Mouse (Mus musculus): Measurements from ENCODE around the gene Mtmr4. TPM values are rescaled to one million over a fixed set of nuclear protein-coding genes. Genes with fewer than 3 reads are reported as not detected.

The Mtmr4 gene
- polyA plus RNA-seq, 1 experiment, result 47.7 TPM

DNA sequence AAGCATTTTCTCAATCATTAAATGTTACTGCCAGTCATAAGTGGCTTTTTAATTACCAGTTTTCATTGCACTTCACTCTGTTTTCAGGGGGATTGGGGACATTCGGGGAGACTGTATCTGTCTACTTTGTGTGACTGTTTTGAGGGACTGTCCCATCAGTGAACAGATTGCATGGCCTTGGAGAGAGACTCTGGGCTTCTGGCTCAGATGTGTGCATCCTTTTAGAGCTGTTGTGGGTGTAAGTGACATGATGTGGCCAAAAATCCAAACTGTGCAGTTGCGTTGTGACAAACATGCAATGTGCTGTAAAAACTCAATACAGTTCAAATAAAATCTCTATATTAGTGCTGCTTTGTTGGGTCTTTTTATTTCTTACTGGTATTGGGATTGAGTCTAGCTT, 24.0 kb downstream of the Mtmr4 start:
- TF ChIP-seq EP300 (IDR thresholded peaks at IDR 0.05; ENCODE audit: insufficient read depth, low read depth, low read length) (no peak), POLR2A (IDR thresholded peaks at IDR 0.05; ENCODE audit: insufficient read depth, low read length) (no peak)
- Histone ChIP-seq H3K36me3 (ENCODE audit: control insufficient read depth, insufficient read depth, low read length, poor library complexity, severe bottlenecking) (peaks cover 36% of the 10 kb centered on the region), H3K27ac (ENCODE audit: insufficient read depth, low read length) (no peak overlapping the region), H3K27me3 (ENCODE audit: control insufficient read depth, insufficient read depth, low read length, poor library complexity, severe bottlenecking) (no peaks in the 10 kb centered on the region), H3K9ac (ENCODE audit: low read depth, poor library complexity, severe bottlenecking) (no peak overlapping the region), H3K9me3 (replicated peaks; ENCODE audit: control insufficient read depth, insufficient read depth, low read length, poor library complexity, severe bottlenecking) (no peaks in the 10 kb centered on the region), H3K4me3 (ENCODE audit: low read depth, low read length) (no peak overlapping the region), H3K4me1 (ENCODE audit: control insufficient read depth, insufficient read depth, low read length) (no peaks in the 10 kb centered on the region)

- no peaks in the 10 kb centered on the region for H3K4me1 ChIP-seq (ENCODE audit: control insufficient read depth, insufficient read depth, low read length)
- no peaks in the 10 kb centered on the region for H3K27me3 ChIP-seq (ENCODE audit: control insufficient read depth, insufficient read depth, low read length, poor library complexity, severe bottlenecking)
- peak within 1 kb of the TSS; percentile 54 for H3K9ac ChIP-seq (ENCODE audit: low read depth, poor library complexity, severe bottlenecking)
- no peak for TF ChIP-seq POLR2A (IDR thresholded peaks at IDR 0.05; ENCODE audit: insufficient read depth, low read length)
- TF ChIP-seq CTCF (IDR thresholded peaks at IDR 0.05; ENCODE audit: low read depth, low read length), result no peak
- TF ChIP-seq EP300 (IDR thresholded peaks at IDR 0.05; ENCODE audit: insufficient read depth, low read depth, low read length), result no peak
- H3K9me3 ChIP-seq (replicated peaks; ENCODE audit: control insufficient read depth, insufficient read depth, low read length, poor library complexity, severe bottlenecking), result no peaks in the 10 kb centered on the region
- H3K36me3 ChIP-seq (ENCODE audit: control insufficient read depth, insufficient read depth, low read length, poor library complexity, severe bottlenecking), result peaks cover 27% of the 10 kb centered on the region
- H3K4me3 ChIP-seq (ENCODE audit: low read depth, low read length), result peak within 1 kb of the TSS; percentile 49
- no peak within 1 kb of the TSS for H3K27ac ChIP-seq (ENCODE audit: insufficient read depth, low read length)
Observed at GRCm38 (mm10) chr11:87616790-87617474, 25.0 kb downstream of the Mtmr4 start, which contains the start of gene Hsf5. TSS of gene Hsf5 (plus strand) at chr11:87617164.

GRCm38 (mm10) chr11:87617606-87618005, 25.6 kb downstream of the Mtmr4 start:
- Histone ChIP-seq H3K27ac (ENCODE audit: insufficient read depth, low read length) (no peak overlapping the region), H3K36me3 (ENCODE audit: control insufficient read depth, insufficient read depth, low read length, poor library complexity, severe bottlenecking) (peaks cover 22% of the 10 kb centered on the region), H3K9ac (ENCODE audit: low read depth, poor library complexity, severe bottlenecking) (peak overlapping the region; percentile 54), H3K9me3 (replicated peaks; ENCODE audit: control insufficient read depth, insufficient read depth, low read length, poor library complexity, severe bottlenecking) (no peaks in the 10 kb centered on the region), H3K27me3 (ENCODE audit: control insufficient read depth, insufficient read depth, low read length, poor library complexity, severe bottlenecking) (no peaks in the 10 kb centered on the region), H3K4me1 (ENCODE audit: control insufficient read depth, insufficient read depth, low read length) (no peaks in the 10 kb centered on the region), H3K4me3 (ENCODE audit: low read depth, low read length) (peak overlapping the region; percentile 49)
- TF ChIP-seq EP300 (IDR thresholded peaks at IDR 0.05; ENCODE audit: insufficient read depth, low read depth, low read length), result no peak
- no peak for TF ChIP-seq CTCF (IDR thresholded peaks at IDR 0.05; ENCODE audit: low read depth, low read length)
- TF ChIP-seq POLR2A (IDR thresholded peaks at IDR 0.05; ENCODE audit: insufficient read depth, low read length), result no peak

- no peak overlapping the region for H3K27ac ChIP-seq (ENCODE audit: insufficient read depth, low read length)
- TF ChIP-seq EP300 (IDR thresholded peaks at IDR 0.05; ENCODE audit: insufficient read depth, low read depth, low read length), result peak; percentile 53; the same call in 1 of the 2 replicates
- no peak for TF ChIP-seq CTCF (IDR thresholded peaks at IDR 0.05; ENCODE audit: low read depth, low read length)
- no peak for TF ChIP-seq POLR2A (IDR thresholded peaks at IDR 0.05; ENCODE audit: insufficient read depth, low read length)
- H3K27me3 ChIP-seq (ENCODE audit: control insufficient read depth, insufficient read depth, low read length, poor library complexity, severe bottlenecking), result no peaks in the 10 kb centered on the region
- no peaks in the 10 kb centered on the region for H3K4me1 ChIP-seq (ENCODE audit: control insufficient read depth, insufficient read depth, low read length)
- H3K9ac ChIP-seq (ENCODE audit: low read depth, poor library complexity, severe bottlenecking), result no peak overlapping the region
- H3K36me3 ChIP-seq (ENCODE audit: control insufficient read depth, insufficient read depth, low read length, poor library complexity, severe bottlenecking), result no peaks in the 10 kb centered on the region
- H3K4me3 ChIP-seq (ENCODE audit: low read depth, low read length), result no peak overlapping the region
- no peaks in the 10 kb centered on the region for H3K9me3 ChIP-seq (replicated peaks; ENCODE audit: control insufficient read depth, insufficient read depth, low read length, poor library complexity, severe bottlenecking)
Observed at GRCm38 (mm10) chr11:87623160-87623559, 31.2 kb downstream of the Mtmr4 start.

- no peaks in the 10 kb centered on the region for H3K36me3 ChIP-seq (ENCODE audit: control insufficient read depth, insufficient read depth, low read length, poor library complexity, severe bottlenecking)
- no peak overlapping the region for H3K27ac ChIP-seq (ENCODE audit: insufficient read depth, low read length)
- no peaks in the 10 kb centered on the region for H3K27me3 ChIP-seq (ENCODE audit: control insufficient read depth, insufficient read depth, low read length, poor library complexity, severe bottlenecking)
- H3K9ac ChIP-seq (ENCODE audit: low read depth, poor library complexity, severe bottlenecking), result no peak overlapping the region
- H3K4me3 ChIP-seq (ENCODE audit: low read depth, low read length), result no peak overlapping the region
- H3K9me3 ChIP-seq (replicated peaks; ENCODE audit: control insufficient read depth, insufficient read depth, low read length, poor library complexity, severe bottlenecking), result no peaks in the 10 kb centered on the region
- no peaks in the 10 kb centered on the region for H3K4me1 ChIP-seq (ENCODE audit: control insufficient read depth, insufficient read depth, low read length)
- TF ChIP-seq EP300 (IDR thresholded peaks at IDR 0.05; ENCODE audit: insufficient read depth, low read depth, low read length) (no peak), CTCF (IDR thresholded peaks at IDR 0.05; ENCODE audit: low read depth, low read length) (peak; percentile 74)
Observed at GRCm38 (mm10) chr11:87629859-87630258, 37.9 kb downstream of the Mtmr4 start.

- Histone ChIP-seq H3K27me3 (ENCODE audit: control insufficient read depth, insufficient read depth, low read length, poor library complexity, severe bottlenecking) (no peaks in the 10 kb centered on the region), H3K27ac (ENCODE audit: insufficient read depth, low read length) (no peak overlapping the region), H3K4me1 (ENCODE audit: control insufficient read depth, insufficient read depth, low read length) (no peaks in the 10 kb centered on the region), H3K9me3 (replicated peaks; ENCODE audit: control insufficient read depth, insufficient read depth, low read length, poor library complexity, severe bottlenecking) (no peaks in the 10 kb centered on the region), H3K4me3 (ENCODE audit: low read depth, low read length) (peak overlapping the region; percentile 61), H3K36me3 (ENCODE audit: control insufficient read depth, insufficient read depth, low read length, poor library complexity, severe bottlenecking) (no peaks in the 10 kb centered on the region), H3K9ac (ENCODE audit: low read depth, poor library complexity, severe bottlenecking) (peak overlapping the region; percentile 60; the same call in 1 of the 2 replicates)
- TF ChIP-seq POLR2A (IDR thresholded peaks at IDR 0.05; ENCODE audit: insufficient read depth, low read length) (no peak), CTCF (IDR thresholded peaks at IDR 0.05; ENCODE audit: low read depth, low read length) (no peak), EP300 (IDR thresholded peaks at IDR 0.05; ENCODE audit: insufficient read depth, low read depth, low read length) (no peak)
Observed at GRCm38 (mm10) chr11:87638793-87639192, 46.8 kb downstream of the Mtmr4 start.

Data from ES-Bruce4 (cell line).